Mouse (Mus musculus) cerebellum, postnatal 14 days (tissue): ENCODE results near the gene Slain1.

Experiments
- DNase-seq, 2 experiments: peaks; one replicate each; pipeline ENCODE4 v3.0.0; 2021; ENCODE audit warnings: mixed read lengths in 2 of 2

The Slain1 gene

GRCm38 (mm10) chr14:103667036-103667435 is 17.0 kb downstream of the Slain1 start:
- no peak for DNase-seq

GRCm38 (mm10) chr14:103679395-103680217 is 29.6 kb downstream of the Slain1 start:
- peak in 1 of 2 experiments; percentile 28 for DNase-seq

GRCm38 (mm10) chr14:103680285-103680819 is 30.3 kb downstream of the Slain1 start:
- DNase-seq, result no peak

GRCm38 (mm10) chr14:103682633-103683390 is 32.8 kb downstream of the Slain1 start:
- DNase-seq, result no peak

GRCm38 (mm10) chr14:103686994-103687393 is 37.0 kb downstream of the Slain1 start:
- DNase-seq, result no peak

GRCm38 (mm10) chr14:103694295-103694694 is 44.3 kb downstream of the Slain1 start:
- DNase-seq, result peak; percentile 74 to 82

- no peak for DNase-seq
Observed at GRCm38 (mm10) chr14:103695620-103696019, 45.6 kb downstream of the Slain1 start.

GRCm38 (mm10) chr14:103697101-103697500 is 47.1 kb downstream of the Slain1 start:
- DNase-seq, result peak; percentile 50 to 56

- no peak for DNase-seq
Observed at GRCm38 (mm10) chr14:103699308-103699707, 49.3 kb downstream of the Slain1 start.

GRCm38 (mm10) chr14:103702516-103702915 is 52.5 kb downstream of the Slain1 start:
- DNase-seq, result no peak

- DNase-seq, result no peak
Observed at GRCm38 (mm10) chr14:103704771-103705170, 54.7 kb downstream of the Slain1 start.

GRCm38 (mm10) chr14:103706347-103706746 is 56.3 kb downstream of the Slain1 start:
- DNase-seq, result no peak

GRCm38 (mm10) chr14:103708601-103709000 is 58.6 kb downstream of the Slain1 start:
- DNase-seq, result no peak

- no peak for DNase-seq
Observed at GRCm38 (mm10) chr14:103709261-103709660, 59.2 kb downstream of the Slain1 start.

- no peak for DNase-seq
Observed at GRCm38 (mm10) chr14:103712986-103713385, 63.0 kb downstream of the Slain1 start.

- peak; percentile 38 to 51 for DNase-seq
Observed at GRCm38 (mm10) chr14:103717516-103717915, 67.5 kb downstream of the Slain1 start.

- no peak for DNase-seq
Observed at GRCm38 (mm10) chr14:103717979-103718378, 68.0 kb downstream of the Slain1 start.

- no peak for DNase-seq
Observed at GRCm38 (mm10) chr14:103718393-103718792, 68.4 kb downstream of the Slain1 start.

- peak; percentile 92 to 96 for DNase-seq
Observed at GRCm38 (mm10) chr14:103718836-103719575, 69.0 kb downstream of the Slain1 start.

GRCm38 (mm10) chr14:103720163-103720562 is 70.1 kb downstream of the Slain1 start:
- no peak for DNase-seq

- peak; percentile 68 to 83 for DNase-seq
Observed at GRCm38 (mm10) chr14:103720637-103721355, 70.8 kb downstream of the Slain1 start.

GRCm38 (mm10) chr14:103723314-103723713 is 73.3 kb downstream of the Slain1 start:
- no peak for DNase-seq
